Mouse (Mus musculus): ENCODE measurements around the gene Chmp1a.

GRCm38 (mm10) chr8:123232553-123232952 lies 20.0 kb upstream of the Chmp1a start:
- TF ChIP-seq POLR2A (IDR thresholded peaks at IDR 0.05; ENCODE audit: insufficient read depth, low read length) (no peak), CTCF (IDR thresholded peaks at IDR 0.05; ENCODE audit: low read depth, low read length) (no peak)

Measured in ES-Bruce4 (cell line).